Mouse (Mus musculus): ENCODE measurements around the gene Col18a1. TPM values are rescaled to one million over a fixed set of nuclear protein-coding genes. Genes with fewer than 3 reads are reported as not detected.

Gene Col18a1
- 33.6 and 35.8 TPM in 2 replicates for polyA plus RNA-seq (2015; fragmentation: Nextera tagmentation; extraction: Ambion mirVana)

GRCm38 (mm10) chr10:77165963-77166717 is at the start of gene Col18a1:
Col18a1 (minus strand) TSS chr10:77166548.
- H3K27ac ChIP-seq = no peak within 1 kb of the TSS
- peak; percentile 71 for ATAC-seq (replicated peaks)

GRCm38 (mm10) chr10:77215641-77216040 is 49.3 kb upstream of the Col18a1 start:
- H3K4me2 ChIP-seq = no peak overlapping the region
- ATAC-seq (replicated peaks) = no peak
- 69% methylated on average over 4 of the region's 4 CpGs for WGBS
- no peaks in the 10 kb centered on the region for H3K27me3 ChIP-seq (replicated peaks)
- no peak overlapping the region for H3K9ac ChIP-seq
- no peaks in the 10 kb centered on the region for H3K36me3 ChIP-seq (replicated peaks)
- no peaks in the 10 kb centered on the region for H3K4me1 ChIP-seq
- H3K9me3 ChIP-seq = no peaks in the 10 kb centered on the region
- no peak overlapping the region for H3K27ac ChIP-seq
- no peak overlapping the region for H3K4me3 ChIP-seq

More at GRCm38 (mm10) chr10:77165963-77166717, at the start of gene Col18a1:
- Histone ChIP-seq H3K4me3 (peak within 1 kb of the TSS; percentile 43), H3K9ac (peak within 1 kb of the TSS; percentile 17), H3K4me1 (peaks cover 18% of the 10 kb centered on the region), H3K4me2 (peak within 1 kb of the TSS; percentile 85), H3K9me3 (no peaks in the 10 kb centered on the region), H3K36me3 (replicated peaks) (no peaks in the 10 kb centered on the region), H3K27me3 (replicated peaks) (peaks cover 22% of the 10 kb centered on the region)
- WGBS = under 1% methylated on average over 42 of the region's 42 CpGs

- H3K9ac ChIP-seq = no peak overlapping the region
- H3K4me2 ChIP-seq = no peak overlapping the region
- H3K36me3 ChIP-seq (replicated peaks) = no peaks in the 10 kb centered on the region
- no peaks in the 10 kb centered on the region for H3K27me3 ChIP-seq (replicated peaks)
- H3K9me3 ChIP-seq = no peaks in the 10 kb centered on the region
- no peak overlapping the region for H3K27ac ChIP-seq
- no peak for ATAC-seq (replicated peaks)
- 75% methylated on average over 8 of the region's 8 CpGs for WGBS
- no peak overlapping the region for H3K4me3 ChIP-seq
- H3K4me1 ChIP-seq = no peaks in the 10 kb centered on the region
Observed at GRCm38 (mm10) chr10:77214586-77214985, 48.2 kb upstream of the Col18a1 start.

GRCm38 (mm10) chr10:77213483-77213882 is 47.1 kb upstream of the Col18a1 start:
- Histone ChIP-seq H3K4me3 (no peak overlapping the region), H3K27me3 (replicated peaks) (no peaks in the 10 kb centered on the region), H3K4me1 (no peaks in the 10 kb centered on the region), H3K9ac (no peak overlapping the region), H3K9me3 (no peaks in the 10 kb centered on the region), H3K27ac (no peak overlapping the region), H3K36me3 (replicated peaks) (no peaks in the 10 kb centered on the region), H3K4me2 (no peak overlapping the region)
- no peak for ATAC-seq (replicated peaks)
- 97% methylated on average over 5 of the region's 5 CpGs for WGBS

GRCm38 (mm10) chr10:77212354-77213120 is 46.2 kb upstream of the Col18a1 start:
- Histone ChIP-seq H3K9me3 (no peaks in the 10 kb centered on the region), H3K9ac (no peak overlapping the region), H3K4me3 (no peak overlapping the region), H3K4me2 (no peak overlapping the region), H3K27me3 (replicated peaks) (no peaks in the 10 kb centered on the region), H3K27ac (no peak overlapping the region), H3K36me3 (replicated peaks) (no peaks in the 10 kb centered on the region), H3K4me1 (no peaks in the 10 kb centered on the region)
- 74% methylated on average over 6 of the region's 6 CpGs for WGBS
- no peak for ATAC-seq (replicated peaks)

- no peaks in the 10 kb centered on the region for H3K27me3 ChIP-seq (replicated peaks)
- no peaks in the 10 kb centered on the region for H3K9me3 ChIP-seq
- no peak overlapping the region for H3K4me3 ChIP-seq
- no peak overlapping the region for H3K4me2 ChIP-seq
- no peak overlapping the region for H3K9ac ChIP-seq
- 77% methylated on average over 11 of the region's 11 CpGs for WGBS
- ATAC-seq (replicated peaks) = no peak
- H3K36me3 ChIP-seq (replicated peaks) = no peaks in the 10 kb centered on the region
- H3K4me1 ChIP-seq = no peaks in the 10 kb centered on the region
- H3K27ac ChIP-seq = no peak overlapping the region
Observed at GRCm38 (mm10) chr10:77211116-77211570, 44.8 kb upstream of the Col18a1 start.

- Histone ChIP-seq H3K27me3 (replicated peaks) (no peaks in the 10 kb centered on the region), H3K36me3 (replicated peaks) (no peaks in the 10 kb centered on the region), H3K9ac (no peak overlapping the region), H3K4me1 (no peaks in the 10 kb centered on the region), H3K9me3 (no peaks in the 10 kb centered on the region), H3K4me3 (no peak overlapping the region), H3K27ac (no peak overlapping the region), H3K4me2 (no peak overlapping the region)
- ATAC-seq (replicated peaks) = no peak
- WGBS = 96% methylated on average over 3 of the region's 3 CpGs
Observed at GRCm38 (mm10) chr10:77210666-77211065, 44.3 kb upstream of the Col18a1 start.

- WGBS = 53% methylated on average over 5 of the region's 5 CpGs
Observed at GRCm38 (mm10) chr10:77209261-77209660, 42.9 kb upstream of the Col18a1 start.

GRCm38 (mm10) chr10:77206565-77207079 is 40.3 kb upstream of the Col18a1 start:
- H3K27ac ChIP-seq = no peak overlapping the region
- no peak for ATAC-seq (replicated peaks)

More at GRCm38 (mm10) chr10:77209261-77209660, 42.9 kb upstream of the Col18a1 start:
- Histone ChIP-seq H3K36me3 (replicated peaks) (no peaks in the 10 kb centered on the region), H3K9me3 (no peaks in the 10 kb centered on the region), H3K9ac (no peak overlapping the region), H3K4me2 (no peak overlapping the region), H3K4me1 (0 out of 2 replicates have a peak, but pooled peaks cover 4% of the 10 kb centered on the region), H3K27me3 (replicated peaks) (no peaks in the 10 kb centered on the region), H3K4me3 (no peak overlapping the region), H3K27ac (no peak overlapping the region)
- ATAC-seq (replicated peaks) = no peak

GRCm38 (mm10) chr10:77206134-77206533 is 39.8 kb upstream of the Col18a1 start:
- 0 out of 2 replicates have a peak, but pooled peaks cover 4% of the 10 kb centered on the region for H3K4me1 ChIP-seq
- no peaks in the 10 kb centered on the region for H3K9me3 ChIP-seq
- WGBS = 79% methylated on average over 2 of the region's 2 CpGs
- ATAC-seq (replicated peaks) = no peak
- no peak overlapping the region for H3K9ac ChIP-seq
- no peak overlapping the region for H3K4me3 ChIP-seq
- no peak overlapping the region for H3K27ac ChIP-seq
- H3K27me3 ChIP-seq (replicated peaks) = no peaks in the 10 kb centered on the region
- no peak overlapping the region for H3K4me2 ChIP-seq
- no peaks in the 10 kb centered on the region for H3K36me3 ChIP-seq (replicated peaks)

More at GRCm38 (mm10) chr10:77206565-77207079, 40.3 kb upstream of the Col18a1 start:
- 40% methylated on average over 3 of the region's 3 CpGs for WGBS
- Histone ChIP-seq H3K36me3 (replicated peaks) (no peaks in the 10 kb centered on the region), H3K4me2 (no peak overlapping the region), H3K9me3 (no peaks in the 10 kb centered on the region), H3K4me3 (no peak overlapping the region), H3K9ac (no peak overlapping the region), H3K27me3 (replicated peaks) (no peaks in the 10 kb centered on the region), H3K4me1 (0 out of 2 replicates have a peak, but pooled peaks cover 4% of the 10 kb centered on the region)

- no peaks in the 10 kb centered on the region for H3K27me3 ChIP-seq (replicated peaks)
- H3K4me2 ChIP-seq = no peak overlapping the region
- no peak overlapping the region for H3K9ac ChIP-seq
- no peak overlapping the region for H3K4me3 ChIP-seq
- no peaks in the 10 kb centered on the region for H3K36me3 ChIP-seq (replicated peaks)
- 0 out of 2 replicates have a peak, but pooled peaks cover 4% of the 10 kb centered on the region for H3K4me1 ChIP-seq
- H3K9me3 ChIP-seq = no peaks in the 10 kb centered on the region
- H3K27ac ChIP-seq = no peak overlapping the region
- no peak for ATAC-seq (replicated peaks)
- WGBS = 92% methylated on average over 4 of the region's 4 CpGs
Observed at GRCm38 (mm10) chr10:77203960-77204359, 37.6 kb upstream of the Col18a1 start.

- ATAC-seq (replicated peaks) = no peak
- Histone ChIP-seq H3K4me1 (0 out of 2 replicates have a peak, but pooled peaks cover 4% of the 10 kb centered on the region), H3K9me3 (no peaks in the 10 kb centered on the region), H3K36me3 (replicated peaks) (no peaks in the 10 kb centered on the region), H3K4me2 (no peak overlapping the region), H3K27me3 (replicated peaks) (no peaks in the 10 kb centered on the region), H3K27ac (no peak overlapping the region), H3K9ac (no peak overlapping the region), H3K4me3 (no peak overlapping the region)
- WGBS = 50% methylated on average over 5 of the region's 5 CpGs
Observed at GRCm38 (mm10) chr10:77201919-77202318, 35.6 kb upstream of the Col18a1 start.

Measured in midbrain, embryonic 15.5 days (tissue).